Mouse (Mus musculus): Measurements from ENCODE around the gene Cpox.

Gene Cpox

GRCm38 (mm10) chr16:58669264-58669663 is 828 bp upstream of the Cpox start:
- no peak for DNase-seq (ENCODE audit: low spot score)

GRCm38 (mm10) chr16:58670643-58671042 is 551 bp downstream of the Cpox start:
- peak; percentile 23 for DNase-seq (ENCODE audit: low spot score)

GRCm38 (mm10) chr16:58671212-58671985 is 1.3 kb downstream of the Cpox start:
- no peak for DNase-seq (ENCODE audit: low spot score)

GRCm38 (mm10) chr16:58672396-58672795 is 2.3 kb downstream of the Cpox start:
- DNase-seq (ENCODE audit: low spot score) = no peak

- DNase-seq (ENCODE audit: low spot score) = no peak
Measured at GRCm38 (mm10) chr16:58673811-58674410, 3.8 kb downstream of the Cpox start.

- no peak for DNase-seq (ENCODE audit: low spot score)
Measured at GRCm38 (mm10) chr16:58675256-58675655, 5.2 kb downstream of the Cpox start.

- DNase-seq (ENCODE audit: low spot score) = no peak
Measured at GRCm38 (mm10) chr16:58676156-58676555, 6.1 kb downstream of the Cpox start.

GRCm38 (mm10) chr16:58676633-58677032 is 6.5 kb downstream of the Cpox start:
- DNase-seq (ENCODE audit: low spot score) = no peak

GRCm38 (mm10) chr16:58677491-58677890 is 7.4 kb downstream of the Cpox start:
- no peak for DNase-seq (ENCODE audit: low spot score)

- DNase-seq (ENCODE audit: low spot score) = no peak
Measured at GRCm38 (mm10) chr16:58678660-58679059, 8.6 kb downstream of the Cpox start.

- no peak for DNase-seq (ENCODE audit: low spot score)
Measured at GRCm38 (mm10) chr16:58682046-58682445, 12.0 kb downstream of the Cpox start.

GRCm38 (mm10) chr16:58682870-58683269 is 12.8 kb downstream of the Cpox start:
- DNase-seq (ENCODE audit: low spot score) = no peak

GRCm38 (mm10) chr16:58683911-58684310 is 13.8 kb downstream of the Cpox start:
- DNase-seq (ENCODE audit: low spot score) = no peak

GRCm38 (mm10) chr16:58684537-58684936 is 14.4 kb downstream of the Cpox start:
- DNase-seq (ENCODE audit: low spot score) = no peak

GRCm38 (mm10) chr16:58685548-58686537 is 15.8 kb downstream of the Cpox start:
- DNase-seq (ENCODE audit: low spot score) = no peak

GRCm38 (mm10) chr16:58688534-58688933 is 18.4 kb downstream of the Cpox start:
- DNase-seq (ENCODE audit: low spot score) = no peak

- no peak for DNase-seq (ENCODE audit: low spot score)
Measured at GRCm38 (mm10) chr16:58689555-58690169, 19.6 kb downstream of the Cpox start.

- no peak for DNase-seq (ENCODE audit: low spot score)
Measured at GRCm38 (mm10) chr16:58690322-58690732, 20.2 kb downstream of the Cpox start.

GRCm38 (mm10) chr16:58694091-58694490 is 24.0 kb downstream of the Cpox start:
- DNase-seq (ENCODE audit: low spot score) = no peak

- DNase-seq (ENCODE audit: low spot score) = no peak
Measured at GRCm38 (mm10) chr16:58696796-58697195, 26.7 kb downstream of the Cpox start.

GRCm38 (mm10) chr16:58697261-58697660 is 27.2 kb downstream of the Cpox start:
- DNase-seq (ENCODE audit: low spot score) = no peak

- DNase-seq (ENCODE audit: low spot score) = no peak
Measured at GRCm38 (mm10) chr16:58700174-58700573, 30.1 kb downstream of the Cpox start.

Data from embryo, embryonic 10 days (tissue).